Mouse (Mus musculus) heart, embryonic 16.5 days (tissue): ENCODE data around the gene Casp9. TPM values are rescaled to one million over a fixed set of nuclear protein-coding genes. Genes with fewer than 3 reads are reported as not detected.

Experiments
- ATAC-seq: fragments of 200-750 bp; cut with Nextera tagmentation; replicated peaks from 2 replicates; pipeline ENCODE4 v1.8.0; 2017; ENCODE audit warnings: moderate number of reproducible peaks; ENCODE audit not compliant: insufficient read depth, low FRiP score; ENCODE audit errors: extremely low read depth
- H3K27ac ChIP-seq: fragments of 300-500 bp; sonication (generic); 2 replicates; pipeline ENCODE4 v1.5.1; 2014; ENCODE audit warnings: mild to moderate bottlenecking, low read length, control low read depth, moderate library complexity
- H3K27me3 ChIP-seq: fragments of 300-500 bp; sonication (generic); 2 replicates; pipeline ENCODE4 v1.6.1; 2014; ENCODE audit warnings: low read length, mixed read lengths; ENCODE audit not compliant: control insufficient read depth, insufficient read depth
- H3K36me3 ChIP-seq: fragments of 300-500 bp; sonication (generic); 2 replicates; pipeline ENCODE4 v1.6.1; 2014; ENCODE audit not compliant: control insufficient read depth, insufficient read depth
- H3K4me1 ChIP-seq: fragments of 300-500 bp; sonication (generic); 2 replicates; pipeline ENCODE4 v1.6.1; 2014; ENCODE audit warnings: low read length, mixed read lengths; ENCODE audit not compliant: control insufficient read depth, insufficient read depth
- H3K4me2 ChIP-seq: fragments of 300-500 bp; sonication (generic); 2 replicates; pipeline ENCODE4 v1.6.1; 2014; ENCODE audit warnings: low read depth, mild to moderate bottlenecking, control low read depth, low read length
- H3K4me3 ChIP-seq: fragments of 300-500 bp; sonication (generic); 2 replicates; pipeline ENCODE4 v1.5.1; 2014; ENCODE audit warnings: mild to moderate bottlenecking, control low read depth, low read length
- H3K9ac ChIP-seq: fragments of 300-500 bp; sonication (generic); 2 replicates; pipeline ENCODE4 v1.6.1; 2014; ENCODE audit warnings: low read length, control low read depth
- H3K9me3 ChIP-seq: fragments of 300-500 bp; sonication (generic); replicated peaks from 2 replicates; pipeline ENCODE4 v1.6.1; 2016; ENCODE audit warnings: low read length; ENCODE audit not compliant: control insufficient read depth
- WGBS: fragments of 180-500 bp; shearing (Covaris S2); extraction: QIAGEN DNeasy Blood & Tissue Kit; methylation state at CpG from one replicate; pipeline ENCODE4 v1.1.7; 2014; 5-methylcytosine and 5-hydroxymethylcytosine counted together
- polyA plus RNA-seq: library from polyadenylated mRNA; unstranded; fragments of >200 nt; fragmentation: Nextera tagmentation; extraction: Ambion mirVana; gene quantifications from 2 replicates; pipeline ENCODE4 v1.2.1, GENCODE M21; 2015

The Casp9 gene
- polyA plus RNA-seq, result 17.1 and 19.3 TPM in 2 replicates

- peak; percentile 86 for ATAC-seq
- Histone ChIP-seq H3K4me1 (peaks cover 20% of the 10 kb centered on the region), H3K36me3 (peaks cover 5% of the 10 kb centered on the region), H3K9me3 (no peaks in the 10 kb centered on the region), H3K4me2 (peak within 1 kb of the TSS; percentile 77), H3K27me3 (no peaks in the 10 kb centered on the region), H3K4me3 (peak within 1 kb of the TSS; percentile 84), H3K9ac (peak within 1 kb of the TSS; percentile 86), H3K27ac (peak within 1 kb of the TSS; percentile 96)
- under 1% methylated on average over 68 of the region's 80 CpGs for WGBS
Observed at GRCm38 (mm10) chr4:141793282-141794151, at the start of gene Casp9. Casp9 (plus strand) TSS chr4:141793612.

GRCm38 (mm10) chr4:141746578-141747346 is 46.6 kb upstream of the Casp9 start, which contains the start of gene Agmat:
Agmat (plus strand) TSS chr4:141746672.
- Histone ChIP-seq H3K4me2 (no peak within 1 kb of the TSS), H3K27ac (no peak within 1 kb of the TSS), H3K4me1 (peaks cover 11% of the 10 kb centered on the region), H3K27me3 (no peaks in the 10 kb centered on the region), H3K36me3 (no peaks in the 10 kb centered on the region), H3K9me3 (no peaks in the 10 kb centered on the region), H3K9ac (no peak within 1 kb of the TSS), H3K4me3 (no peak within 1 kb of the TSS)
- no peak for ATAC-seq
- WGBS, result 25% methylated on average over 25 of the region's 25 CpGs

- Histone ChIP-seq H3K36me3 (no peaks in the 10 kb centered on the region), H3K27me3 (no peaks in the 10 kb centered on the region), H3K4me2 (no peak overlapping the region), H3K9me3 (no peaks in the 10 kb centered on the region; the same call in 1 of the 2 replicates), H3K4me3 (no peak overlapping the region), H3K27ac (peak overlapping the region; percentile 81), H3K4me1 (peaks cover 9% of the 10 kb centered on the region), H3K9ac (peak overlapping the region; percentile 52; the same call in 1 of the 2 replicates)
- WGBS, result 33% methylated on average over 11 of the region's 11 CpGs
- ATAC-seq, result peak; percentile 79
Observed at GRCm38 (mm10) chr4:141749557-141749956, 43.9 kb upstream of the Casp9 start.

GRCm38 (mm10) chr4:141750826-141751225 is 42.6 kb upstream of the Casp9 start:
- no peaks in the 10 kb centered on the region; the same call in 1 of the 2 replicates for H3K9me3 ChIP-seq
- H3K27ac ChIP-seq, result no peak overlapping the region
- H3K27me3 ChIP-seq, result no peaks in the 10 kb centered on the region
- H3K36me3 ChIP-seq, result no peaks in the 10 kb centered on the region
- H3K4me3 ChIP-seq, result no peak overlapping the region
- WGBS, result 71% methylated on average over 3 of the region's 3 CpGs
- peaks cover 9% of the 10 kb centered on the region for H3K4me1 ChIP-seq
- no peak overlapping the region for H3K4me2 ChIP-seq
- 0 out of 2 replicates have a peak overlapping the region, but pooled peaks have one; percentile 7 for H3K9ac ChIP-seq
- no peak for ATAC-seq

GRCm38 (mm10) chr4:141751419-141752075 is 41.9 kb upstream of the Casp9 start:
- no peak overlapping the region for H3K4me2 ChIP-seq
- H3K4me3 ChIP-seq, result no peak overlapping the region
- no peak overlapping the region for H3K27ac ChIP-seq
- H3K9ac ChIP-seq, result peak overlapping the region; percentile 11; the same call in 1 of the 2 replicates
- 23% methylated on average over 4 of the region's 4 CpGs for WGBS
- H3K27me3 ChIP-seq, result no peaks in the 10 kb centered on the region
- peak; percentile 59 for ATAC-seq
- no peaks in the 10 kb centered on the region; the same call in 1 of the 2 replicates for H3K9me3 ChIP-seq
- peaks cover 9% of the 10 kb centered on the region for H3K4me1 ChIP-seq
- no peaks in the 10 kb centered on the region for H3K36me3 ChIP-seq

- Histone ChIP-seq H3K9me3 (no peaks in the 10 kb centered on the region; the same call in 1 of the 2 replicates), H3K27me3 (no peaks in the 10 kb centered on the region), H3K4me3 (no peak overlapping the region), H3K36me3 (no peaks in the 10 kb centered on the region), H3K4me2 (no peak overlapping the region), H3K4me1 (peaks cover 9% of the 10 kb centered on the region), H3K27ac (no peak overlapping the region), H3K9ac (peak overlapping the region; percentile 11; the same call in 1 of the 2 replicates)
- WGBS, result 11% methylated on average over 4 of the region's 4 CpGs
- no peak for ATAC-seq
Observed at GRCm38 (mm10) chr4:141752076-141752421, 41.4 kb upstream of the Casp9 start.

GRCm38 (mm10) chr4:141755375-141755930 is 38.0 kb upstream of the Casp9 start:
- Histone ChIP-seq H3K27me3 (no peaks in the 10 kb centered on the region), H3K9me3 (no peaks in the 10 kb centered on the region; the same call in 1 of the 2 replicates), H3K4me3 (no peak overlapping the region), H3K9ac (no peak overlapping the region), H3K36me3 (no peaks in the 10 kb centered on the region), H3K27ac (no peak overlapping the region), H3K4me1 (peaks cover 9% of the 10 kb centered on the region), H3K4me2 (no peak overlapping the region)
- WGBS, result 84% methylated on average over 19 of the region's 19 CpGs
- no peak for ATAC-seq

GRCm38 (mm10) chr4:141757124-141757523 is 36.3 kb upstream of the Casp9 start:
- ATAC-seq, result no peak
- H3K27ac ChIP-seq, result no peak overlapping the region
- H3K9me3 ChIP-seq, result no peaks in the 10 kb centered on the region; the same call in 1 of the 2 replicates
- H3K9ac ChIP-seq, result no peak overlapping the region
- H3K4me3 ChIP-seq, result no peak overlapping the region
- H3K4me1 ChIP-seq, result peaks cover 1% of the 10 kb centered on the region
- WGBS, result 87% methylated on average over 3 of the region's 3 CpGs
- H3K4me2 ChIP-seq, result no peak overlapping the region
- peaks cover 9% of the 10 kb centered on the region for H3K36me3 ChIP-seq
- H3K27me3 ChIP-seq, result no peaks in the 10 kb centered on the region
